Mouse (Mus musculus) macrophage (primary cell): ENCODE data around the gene Pex5. TPM values are rescaled to one million over a fixed set of nuclear protein-coding genes. Genes with fewer than 3 reads are reported as not detected.
A peak's percentile ranks its signal among the peaks of the same experiment; 100 is the strongest.
"Not testable (repeated sequence)": the region's sequence is repeated elsewhere in the genome, so short reads cannot be mapped to it uniquely, and the experiment has no call there.

Experiments used
- H3K27ac ChIP-seq: fragments of 350-480 bp; formaldehyde crosslinking; 2 replicates; pipeline ENCODE4 v1.9.0; 2021
- H3K36me3 ChIP-seq: fragments of 350-480 bp; formaldehyde crosslinking; 2 replicates; pipeline ENCODE4 v1.9.0; 2021; ENCODE audit errors: inconsistent target
- H3K4me3 ChIP-seq: fragments of 350-480 bp; formaldehyde crosslinking; 2 replicates; pipeline ENCODE4 v1.9.0; 2021; ENCODE audit errors: inconsistent target
- H3K79me2 ChIP-seq: fragments of 350-480 bp; formaldehyde crosslinking; 2 replicates; pipeline ENCODE4 v1.9.0; 2021; ENCODE audit errors: inconsistent target
- WGBS: methylation state at CpG from one replicate; pipeline ENCODE4 v1.1.7; 2026; ENCODE audit warnings: inconsistent platforms; ENCODE audit not compliant: missing documents; 5-methylcytosine and 5-hydroxymethylcytosine counted together
- polyA plus RNA-seq: library from polyadenylated mRNA; stranded (reverse); fragments of 250-400 nt; gene quantifications from 3 replicates; pipeline ENCODE4 v1.2.4, GENCODE M21; 2018; ENCODE audit warnings: inconsistent platforms

The Pex5 gene
- polyA plus RNA-seq, 1 experiment from 2014 or later, result 10.3 TPM

DNA sequence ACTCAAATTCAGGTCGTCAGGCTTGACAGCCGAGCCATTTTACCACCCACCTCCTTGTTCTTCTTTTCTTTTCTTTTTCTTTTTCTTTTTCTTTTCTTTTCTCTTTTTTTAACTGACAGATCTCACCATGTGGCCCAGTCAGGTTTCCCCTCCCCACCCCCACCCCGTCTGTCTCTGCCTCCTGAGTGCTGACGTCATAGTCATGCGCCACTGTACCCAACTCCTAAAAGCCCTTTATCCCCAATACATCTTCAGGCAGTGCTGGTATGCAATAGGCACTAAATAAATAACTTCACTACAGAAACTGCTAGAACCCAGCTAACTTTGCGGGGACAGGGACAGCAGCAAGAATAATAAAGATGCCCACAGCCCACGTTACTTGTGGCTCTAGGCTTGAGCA is 21.4 kb upstream of the Pex5 start:
- no peaks in the 10 kb centered on the region for H3K79me2 ChIP-seq
- H3K27ac ChIP-seq, result no peak overlapping the region
- WGBS, result 93% methylated on average over 6 of the region's 7 CpGs
- no peaks in the 10 kb centered on the region for H3K36me3 ChIP-seq
- no peak overlapping the region for H3K4me3 ChIP-seq

DNA sequence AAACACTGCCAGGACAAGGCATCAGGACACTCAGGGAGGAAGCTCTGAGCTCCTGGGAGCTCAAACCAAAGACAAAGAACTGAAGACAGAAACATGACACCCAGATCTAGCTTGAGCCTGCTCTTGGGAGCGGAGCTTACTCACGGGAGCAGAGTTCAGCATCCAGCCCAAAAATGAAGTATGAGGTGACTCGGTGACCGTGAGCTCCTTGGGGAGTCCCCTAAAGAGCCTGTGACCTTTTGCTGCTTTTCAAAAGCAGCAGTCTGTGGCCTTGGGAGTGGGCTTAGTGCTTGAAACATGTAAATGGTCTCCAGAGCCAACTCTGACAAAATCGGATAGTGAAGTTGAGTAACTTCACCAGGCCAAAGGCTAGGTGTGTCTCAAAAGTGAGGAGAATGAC is 20.3 kb upstream of the Pex5 start:
- no peaks in the 10 kb centered on the region for H3K79me2 ChIP-seq
- no peak overlapping the region for H3K27ac ChIP-seq
- H3K4me3 ChIP-seq, result no peak overlapping the region
- H3K36me3 ChIP-seq, result no peaks in the 10 kb centered on the region
- WGBS, result 91% methylated on average over 5 of the region's 5 CpGs

- Histone ChIP-seq H3K27ac (no peak overlapping the region), H3K4me3 (no peak overlapping the region), H3K79me2 (no peaks in the 10 kb centered on the region), H3K36me3 (no peaks in the 10 kb centered on the region)
- WGBS, result 96% methylated on average over 8 of the region's 8 CpGs
Measured at GRCm38 (mm10) chr6:124433688-124434324, 18.9 kb upstream of the Pex5 start.

GRCm38 (mm10) chr6:124430784-124431495 is 16.1 kb upstream of the Pex5 start:
- no peaks in the 10 kb centered on the region for H3K79me2 ChIP-seq
- 93% methylated on average over 8 of the region's 8 CpGs for WGBS
- no peak overlapping the region for H3K27ac ChIP-seq
- no peak overlapping the region for H3K4me3 ChIP-seq
- H3K36me3 ChIP-seq, result no peaks in the 10 kb centered on the region

DNA sequence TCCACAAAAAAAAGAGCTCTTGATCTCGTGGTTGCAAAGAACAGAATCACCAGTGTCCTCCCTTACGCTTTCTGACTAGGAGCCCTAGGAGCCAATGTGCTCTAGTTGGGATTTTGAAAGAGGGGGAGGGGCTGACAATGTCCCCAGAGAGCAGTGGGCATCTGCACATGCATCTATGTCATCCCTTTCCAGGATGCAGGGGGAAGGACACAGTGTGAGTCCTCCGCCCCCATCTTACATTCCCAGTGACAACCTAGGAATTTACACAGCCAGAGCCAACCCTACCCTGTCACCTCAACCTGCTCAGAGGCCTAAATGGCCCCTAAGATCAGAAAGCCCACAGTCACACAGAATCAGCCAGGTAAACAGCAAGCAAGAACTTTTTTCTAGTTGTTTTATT is 15.5 kb upstream of the Pex5 start:
- H3K36me3 ChIP-seq, result no peaks in the 10 kb centered on the region
- H3K27ac ChIP-seq, result no peak overlapping the region
- 85% methylated on average over 3 of the region's 3 CpGs for WGBS
- H3K79me2 ChIP-seq, result no peaks in the 10 kb centered on the region
- no peak overlapping the region for H3K4me3 ChIP-seq

DNA sequence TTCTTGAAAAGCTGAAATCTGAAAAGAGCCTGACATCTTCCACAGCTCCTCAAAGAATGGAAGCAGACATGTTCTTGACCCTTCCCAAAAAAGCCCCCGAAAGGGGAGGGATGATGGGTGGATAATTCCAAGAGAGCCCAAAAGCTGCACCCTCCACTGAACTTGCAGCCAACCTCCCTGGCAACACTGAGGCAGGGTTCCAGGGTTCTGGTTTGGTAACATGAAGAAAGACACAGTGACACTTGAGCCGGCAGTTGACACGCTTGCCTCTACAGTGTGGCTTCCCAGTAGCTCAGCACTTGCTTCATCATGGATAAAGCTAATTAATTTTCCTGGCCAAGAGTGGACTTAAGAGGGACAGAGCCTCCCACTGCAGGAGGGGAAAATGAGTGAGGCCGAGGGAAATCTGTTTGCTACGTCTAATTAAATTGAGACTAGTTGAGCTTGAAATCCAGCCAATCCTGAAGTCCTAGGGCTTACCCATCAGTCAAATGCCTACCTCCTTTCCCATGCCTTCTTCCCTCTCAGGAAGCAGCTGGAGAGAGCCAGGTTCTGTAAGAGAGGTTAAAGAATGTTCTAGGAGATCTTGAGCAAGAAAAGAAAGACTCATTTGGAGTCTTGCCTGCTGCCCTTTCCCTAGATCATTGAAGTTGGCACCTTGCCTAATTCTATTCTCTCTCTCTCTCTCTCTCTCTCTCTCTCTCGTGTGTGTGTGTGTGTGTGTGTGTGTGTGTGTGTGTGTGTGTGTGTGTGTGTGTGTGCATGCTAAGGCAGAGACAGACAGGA is 13.1 kb upstream of the Pex5 start:
- no peak overlapping the region for H3K4me3 ChIP-seq
- H3K27ac ChIP-seq, result no peak overlapping the region
- 86% methylated on average over 5 of the region's 6 CpGs for WGBS

GRCm38 (mm10) chr6:124427289-124427688 is 12.4 kb upstream of the Pex5 start:
- WGBS, result 67% methylated on average over 6 of the region's 7 CpGs
- Histone ChIP-seq H3K36me3 (no peaks in the 10 kb centered on the region), H3K4me3 (no peak overlapping the region), H3K27ac (no peak overlapping the region), H3K79me2 (no peaks in the 10 kb centered on the region)

More for the DNA sequence above, 13.1 kb upstream of the Pex5 start:
- Histone ChIP-seq H3K79me2 (no peaks in the 10 kb centered on the region), H3K36me3 (no peaks in the 10 kb centered on the region)

GRCm38 (mm10) chr6:124426604-124427003 is 11.7 kb upstream of the Pex5 start:
- Histone ChIP-seq H3K36me3 (no peaks in the 10 kb centered on the region), H3K27ac (no peak overlapping the region), H3K4me3 (no peak overlapping the region), H3K79me2 (no peaks in the 10 kb centered on the region)
- 81% methylated on average over 3 of the region's 3 CpGs for WGBS

DNA sequence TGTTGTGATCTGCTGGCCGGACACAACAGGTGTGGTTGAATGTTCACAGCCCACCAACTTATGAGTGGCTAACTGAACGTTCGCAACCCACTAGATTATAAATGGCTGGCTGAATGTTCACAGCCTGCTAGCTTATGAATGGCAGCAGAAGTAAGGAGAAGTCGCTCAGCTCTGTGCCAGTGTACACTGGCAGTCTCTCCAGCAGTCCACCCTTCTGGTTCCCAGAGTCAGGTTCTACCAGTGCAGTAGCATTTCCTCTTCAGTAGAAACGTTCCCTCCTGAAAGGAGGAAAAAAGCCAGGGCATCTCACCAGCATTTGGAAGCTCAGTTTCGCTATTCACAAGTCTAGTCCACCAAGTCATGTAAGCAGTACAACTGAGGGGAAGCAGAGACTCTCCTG is 10.7 kb upstream of the Pex5 start:
- Histone ChIP-seq H3K27ac (no peak overlapping the region), H3K79me2 (no peaks in the 10 kb centered on the region), H3K4me3 (no peak overlapping the region), H3K36me3 (no peaks in the 10 kb centered on the region)
- WGBS, result 49% methylated on average over 6 of the region's 6 CpGs

GRCm38 (mm10) chr6:124425042-124425441 is 10.2 kb upstream of the Pex5 start:
- H3K4me3 ChIP-seq, H3K79me2 ChIP-seq, H3K36me3 ChIP-seq, H3K27ac ChIP-seq: not testable (repeated sequence)
- WGBS, result 49% methylated on average over 7 of the region's 7 CpGs

- 20% methylated on average over 1 of the region's 1 CpGs for WGBS
- H3K4me3 ChIP-seq, result no peak overlapping the region
- no peaks in the 10 kb centered on the region for H3K79me2 ChIP-seq
- H3K36me3 ChIP-seq, result no peaks in the 10 kb centered on the region
- no peak overlapping the region for H3K27ac ChIP-seq
Measured at GRCm38 (mm10) chr6:124424068-124424498, 9.2 kb upstream of the Pex5 start.

DNA sequence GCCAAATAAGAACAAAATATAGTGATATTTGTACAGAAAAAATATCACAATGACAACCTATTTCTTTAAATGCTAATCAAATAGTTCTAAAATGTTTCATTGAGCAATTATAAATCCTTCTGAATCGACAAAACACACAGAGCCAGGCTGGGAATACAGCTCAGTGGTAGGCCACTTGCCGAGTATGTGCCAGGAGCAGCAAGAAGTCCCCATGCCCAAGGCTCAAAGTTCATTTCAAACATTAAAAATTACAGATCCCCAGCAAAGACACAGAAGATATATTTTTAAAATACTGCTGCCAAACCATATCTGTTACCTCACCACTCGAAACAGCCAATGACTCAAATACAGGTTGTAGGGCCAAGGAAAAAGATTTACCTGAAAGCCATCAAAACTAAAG is 3.8 kb upstream of the Pex5 start:
- H3K4me3 ChIP-seq, result no peak overlapping the region
- no peaks in the 10 kb centered on the region for H3K36me3 ChIP-seq
- no peaks in the 10 kb centered on the region for H3K79me2 ChIP-seq
- H3K27ac ChIP-seq, result no peak overlapping the region
- WGBS, result 85% methylated on average over 3 of the region's 3 CpGs

DNA sequence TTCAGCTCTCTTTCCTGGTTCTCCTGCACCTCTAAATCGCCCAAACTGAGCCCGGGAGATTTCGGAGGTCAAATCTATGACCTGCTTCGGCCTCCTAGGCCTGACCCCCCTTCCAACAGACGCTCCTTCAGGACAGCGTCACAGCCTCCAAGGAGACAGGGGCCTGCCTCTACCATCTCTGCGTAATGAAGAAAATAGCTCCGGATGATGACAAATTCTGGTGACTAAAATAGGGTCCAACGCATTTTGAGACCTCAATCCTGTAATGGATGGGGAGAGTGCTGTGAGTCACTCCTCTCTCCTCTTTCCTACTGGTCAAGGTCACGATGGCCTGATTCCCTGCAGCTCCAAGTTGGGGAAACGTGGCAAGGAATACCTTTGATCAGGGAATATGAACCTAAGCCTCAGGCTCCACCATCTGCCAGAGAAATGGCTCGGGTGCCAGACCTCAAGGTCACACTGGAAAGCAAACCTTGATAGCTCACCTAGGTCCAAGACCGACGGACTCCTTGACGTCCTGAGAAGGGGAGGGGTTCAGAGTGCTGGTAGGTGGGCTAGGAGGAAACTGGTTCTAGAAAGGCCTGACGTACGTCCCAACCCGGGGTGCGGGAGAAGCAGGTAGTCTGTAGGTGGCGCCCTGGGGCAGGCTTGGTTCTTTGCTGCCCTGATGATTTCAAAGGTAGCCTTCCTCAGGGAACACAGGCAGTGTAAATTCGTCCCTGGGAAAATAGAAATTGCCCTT is 651 bp upstream of the Pex5 start:
- Histone ChIP-seq H3K36me3 (peaks cover 6% of the 10 kb centered on the region; the same call in 1 of the 2 replicates), H3K27ac (peak overlapping the region; percentile 75), H3K79me2 (no peaks in the 10 kb centered on the region), H3K4me3 (peak overlapping the region; percentile 69)
- under 1% methylated on average over 21 of the region's 21 CpGs for WGBS

GRCm38 (mm10) chr6:124414150-124414926 is 529 bp downstream of the Pex5 start:
- Histone ChIP-seq H3K4me3 (peak overlapping the region; percentile 60), H3K36me3 (peaks cover 6% of the 10 kb centered on the region; the same call in 1 of the 2 replicates), H3K79me2 (no peaks in the 10 kb centered on the region), H3K27ac (peak overlapping the region; percentile 7; the same call in 1 of the 2 replicates)
- WGBS, result 4% methylated on average over 39 of the region's 45 CpGs
